Mouse (Mus musculus): ENCODE data around the gene Map3k11.

Gene Map3k11

GRCm38 (mm10) chr19:5688200-5689087 lies at the start of gene Map3k11, which contains the start of gene Pcnx3:
Map3k11 (plus strand) TSS chr19:5688742.
Pcnx3 (minus strand) TSS chr19:5688908.
- DNase-seq (ENCODE audit: low spot score), result peak; percentile 100

- no peak for DNase-seq (ENCODE audit: low spot score)
Observed at GRCm38 (mm10) chr19:5640339-5640738, 48.2 kb upstream of the Map3k11 start.

GRCm38 (mm10) chr19:5641021-5641420 lies 47.5 kb upstream of the Map3k11 start:
- DNase-seq (ENCODE audit: low spot score), result no peak

- no peak for DNase-seq (ENCODE audit: low spot score)
Observed at GRCm38 (mm10) chr19:5641641-5642040, 46.9 kb upstream of the Map3k11 start.

- no peak for DNase-seq (ENCODE audit: low spot score)
Observed at GRCm38 (mm10) chr19:5645280-5645679, 43.3 kb upstream of the Map3k11 start.

GRCm38 (mm10) chr19:5646731-5647330 lies 41.7 kb upstream of the Map3k11 start:
- no peak for DNase-seq (ENCODE audit: low spot score)

- DNase-seq (ENCODE audit: low spot score), result no peak
Observed at GRCm38 (mm10) chr19:5647791-5648190, 40.8 kb upstream of the Map3k11 start.

GRCm38 (mm10) chr19:5648401-5649297 lies 39.9 kb upstream of the Map3k11 start:
- DNase-seq (ENCODE audit: low spot score), result peak; percentile 68

GRCm38 (mm10) chr19:5649298-5649741 lies 39.2 kb upstream of the Map3k11 start:
- DNase-seq (ENCODE audit: low spot score), result no peak

- DNase-seq (ENCODE audit: low spot score), result peak; percentile 72
Observed at GRCm38 (mm10) chr19:5651502-5652274, 36.9 kb upstream of the Map3k11 start.

- no peak for DNase-seq (ENCODE audit: low spot score)
Observed at GRCm38 (mm10) chr19:5652570-5652969, 36.0 kb upstream of the Map3k11 start.

GRCm38 (mm10) chr19:5653969-5654719 lies 34.4 kb upstream of the Map3k11 start:
- no peak for DNase-seq (ENCODE audit: low spot score)

- DNase-seq (ENCODE audit: low spot score), result no peak
Observed at GRCm38 (mm10) chr19:5654720-5655298, 33.7 kb upstream of the Map3k11 start.

- no peak for DNase-seq (ENCODE audit: low spot score)
Observed at GRCm38 (mm10) chr19:5660942-5661751, 27.4 kb upstream of the Map3k11 start.

- DNase-seq (ENCODE audit: low spot score), result no peak
Observed at GRCm38 (mm10) chr19:5662310-5662709, 26.2 kb upstream of the Map3k11 start.

GRCm38 (mm10) chr19:5662981-5663913 lies 25.3 kb upstream of the Map3k11 start, which contains the start of gene Sipa1:
Sipa1 (minus strand) TSS chr19:5663707.
- DNase-seq (ENCODE audit: low spot score), result peak; percentile 88

GRCm38 (mm10) chr19:5664669-5665257 lies 23.8 kb upstream of the Map3k11 start:
- no peak for DNase-seq (ENCODE audit: low spot score)

GRCm38 (mm10) chr19:5665465-5665864 lies 23.1 kb upstream of the Map3k11 start:
- no peak for DNase-seq (ENCODE audit: low spot score)

All from adipocyte (in vitro differentiated cells).